Comparison of ENCODE assay signal across 13 mouse cellular contexts in genomic region chr11:36302096-36302495, GRCm38 (mm10).
DNase-seq lines count a peak whose midpoint lies in the region; ATAC-seq and TF ChIP-seq lines count a peak whose summit lies in the region.
"Had no signal": no experiment of that assay in that cellular context is flagged by ENCODE, and none has a peak within 500 bp of the region (broad histone marks: within the 10 kb centered on the region; RNA-seq: fewer than 3 reads in every experiment).

No protein-coding gene starts in this region.

- H3K4me1 ChIP-seq in embryonic facial prominence, embryonic 13.5 days: peaks cover 24% of the 10 kb centered on the region
- H3K4me1 ChIP-seq in embryonic facial prominence, embryonic 10.5 days: peaks cover 17% of the 10 kb centered on the region
- H3K4me1 ChIP-seq in hindbrain, postnatal 0 days (ENCODE audit: insufficient read depth, low read length): no peaks in the 10 kb centered on the region
- no peaks in the 10 kb centered on the region for H3K4me1 ChIP-seq in hindbrain, embryonic 11.5 days (replicated peaks; ENCODE audit: control insufficient read depth, insufficient read depth, low read length)
- H3K4me1 ChIP-seq in stomach, embryonic 16.5 days (ENCODE audit: control insufficient read depth, insufficient read depth, low read length): no peaks in the 10 kb centered on the region

- ATAC-seq in embryonic facial prominence, embryonic 13.5 days (ENCODE audit: insufficient number of reproducible peaks, insufficient read depth, low FRiP score, low TSS enrichment, low read depth): no peak
- no peak for ATAC-seq in hindbrain, postnatal 0 days
- no peak for ATAC-seq in hindbrain, embryonic 11.5 days (ENCODE audit: low FRiP score)
- ATAC-seq in stomach, embryonic 16.5 days (ENCODE audit: insufficient read depth, low FRiP score): no peak
- ATAC-seq: Patski had no signal

- WGBS in embryonic facial prominence, embryonic 13.5 days: 52% methylated on average over 7 of the region's 7 CpGs
- 75% methylated on average over 7 of the region's 7 CpGs for WGBS in embryonic facial prominence, embryonic 10.5 days
- 45% methylated on average over 7 of the region's 7 CpGs for WGBS in hindbrain, postnatal 0 days
- 85% methylated on average over 7 of the region's 7 CpGs for WGBS in hindbrain, embryonic 11.5 days
- 57% methylated on average over 7 of the region's 7 CpGs for WGBS in stomach, embryonic 16.5 days

- H3K9me3 ChIP-seq in embryonic facial prominence, embryonic 13.5 days: no peaks in the 10 kb centered on the region
- H3K9me3 ChIP-seq in embryonic facial prominence, embryonic 10.5 days: no peaks in the 10 kb centered on the region
- H3K9me3 ChIP-seq in hindbrain, postnatal 0 days (ENCODE audit: low read length): no peaks in the 10 kb centered on the region
- no peaks in the 10 kb centered on the region for H3K9me3 ChIP-seq in hindbrain, embryonic 11.5 days (ENCODE audit: control insufficient read depth, low read length)
- no peaks in the 10 kb centered on the region for H3K9me3 ChIP-seq in stomach, embryonic 16.5 days (replicated peaks; ENCODE audit: control insufficient read depth, low read length)
- H3K9me3 ChIP-seq: forebrain, embryonic 13.5 days; neural tube, embryonic 13.5 days had no signal

- H3K4me3 ChIP-seq in embryonic facial prominence, embryonic 13.5 days: no peak overlapping the region
- no peak overlapping the region for H3K4me3 ChIP-seq in embryonic facial prominence, embryonic 10.5 days
- H3K4me3 ChIP-seq in hindbrain, postnatal 0 days (ENCODE audit: low read length): no peak overlapping the region
- no peak overlapping the region for H3K4me3 ChIP-seq in hindbrain, embryonic 11.5 days (ENCODE audit: low read depth, low read length)
- no peak overlapping the region for H3K4me3 ChIP-seq in stomach, embryonic 16.5 days (replicated peaks; ENCODE audit: low read length)
- H3K4me3 ChIP-seq: forebrain, embryonic 13.5 days; neural tube, embryonic 13.5 days had no signal

- no peak overlapping the region for H3K9ac ChIP-seq in embryonic facial prominence, embryonic 13.5 days
- no peak overlapping the region for H3K9ac ChIP-seq in hindbrain, postnatal 0 days (replicated peaks; ENCODE audit: low read length)
- H3K9ac ChIP-seq in hindbrain, embryonic 11.5 days (ENCODE audit: low read depth, low read length): no peak overlapping the region
- 0 out of 2 replicates have a peak overlapping the region, but pooled peaks have one; percentile 13 for H3K9ac ChIP-seq in stomach, embryonic 16.5 days (ENCODE audit: low read length)
- H3K9ac ChIP-seq: forebrain, embryonic 13.5 days; neural tube, embryonic 13.5 days had no signal

- H3K27ac ChIP-seq in embryonic facial prominence, embryonic 13.5 days: peak overlapping the region; percentile 64; the same call in 1 of the 2 replicates
- H3K27ac ChIP-seq in embryonic facial prominence, embryonic 10.5 days (replicated peaks): no peak overlapping the region
- no peak overlapping the region for H3K27ac ChIP-seq in hindbrain, postnatal 0 days
- no peak overlapping the region for H3K27ac ChIP-seq in hindbrain, embryonic 11.5 days (ENCODE audit: low read depth, low read length)
- peak overlapping the region; percentile 41; the same call in 1 of the 2 replicates for H3K27ac ChIP-seq in stomach, embryonic 16.5 days (ENCODE audit: low read length)
- H3K27ac ChIP-seq: forebrain, embryonic 13.5 days had no signal

- no peak for TF ChIP-seq CTCF in hindbrain, postnatal 0 days (IDR thresholded peaks at IDR 0.05; ENCODE audit: low read depth)

- H3K36me3 ChIP-seq in embryonic facial prominence, embryonic 13.5 days: no peaks in the 10 kb centered on the region
- H3K36me3 ChIP-seq in embryonic facial prominence, embryonic 10.5 days (replicated peaks): no peaks in the 10 kb centered on the region
- H3K36me3 ChIP-seq in hindbrain, postnatal 0 days (ENCODE audit: insufficient read depth, low read length): no peaks in the 10 kb centered on the region
- no peaks in the 10 kb centered on the region for H3K36me3 ChIP-seq in hindbrain, embryonic 11.5 days (ENCODE audit: control insufficient read depth, insufficient read depth, low read length)
- no peaks in the 10 kb centered on the region for H3K36me3 ChIP-seq in stomach, embryonic 16.5 days (ENCODE audit: control insufficient read depth, insufficient read depth, low read length)
- H3K36me3 ChIP-seq: neural tube, embryonic 13.5 days had no signal

- no peak overlapping the region for H3K4me2 ChIP-seq in embryonic facial prominence, embryonic 13.5 days
- H3K4me2 ChIP-seq in hindbrain, postnatal 0 days (ENCODE audit: low read depth, low read length): no peak overlapping the region; the same call in 1 of the 2 replicates
- H3K4me2 ChIP-seq in hindbrain, embryonic 11.5 days (replicated peaks; ENCODE audit: low read depth, low read length): no peak overlapping the region
- no peak overlapping the region for H3K4me2 ChIP-seq in stomach, embryonic 16.5 days (ENCODE audit: low read depth, low read length)
- H3K4me2 ChIP-seq: forebrain, embryonic 13.5 days; neural tube, embryonic 13.5 days had no signal

- no peak for DNase-seq in embryonic facial prominence, embryonic 10.5 days (ENCODE audit: low spot score)
- peak; percentile 54 for DNase-seq in hindbrain, postnatal 0 days (ENCODE audit: low spot score)
- no peak for DNase-seq in hindbrain, embryonic 11.5 days (ENCODE audit: low spot score)
- DNase-seq in retina, embryonic 14.5 days (ENCODE audit: low spot score): peak; percentile 5
- DNase-seq in retina, postnatal 1 day: no peak
- DNase-seq in layer of hippocampus, adult 8-10 months (ENCODE audit: low spot score in 2 of 2): no peak
- DNase-seq: layer of hippocampus, postnatal 36 days; right cerebral cortex, postnatal 14 days had no signal

- H3K27me3 ChIP-seq in embryonic facial prominence, embryonic 13.5 days: no peaks in the 10 kb centered on the region
- no peaks in the 10 kb centered on the region for H3K27me3 ChIP-seq in embryonic facial prominence, embryonic 10.5 days (replicated peaks; ENCODE audit: low read depth, poor library complexity, severe bottlenecking)
- no peaks in the 10 kb centered on the region for H3K27me3 ChIP-seq in hindbrain, postnatal 0 days (ENCODE audit: insufficient read depth, low read length)
- no peaks in the 10 kb centered on the region for H3K27me3 ChIP-seq in hindbrain, embryonic 11.5 days (ENCODE audit: control insufficient read depth, insufficient read depth, low read length)
- no peaks in the 10 kb centered on the region for H3K27me3 ChIP-seq in stomach, embryonic 16.5 days (ENCODE audit: control insufficient read depth, insufficient read depth, low read length)
- H3K27me3 ChIP-seq: forebrain, embryonic 13.5 days; neural tube, embryonic 13.5 days had no signal

Comparison
In these comparisons a context has a peak if more than half of its experiments do, and no peak if none do; other contexts are left out.
1. H3K27ac ChIP-seq: peak in embryonic facial prominence, embryonic 13.5 days (single experiment) and stomach, embryonic 16.5 days (single experiment); none in embryonic facial prominence, embryonic 10.5 days (single experiment), hindbrain, postnatal 0 days (single experiment) and hindbrain, embryonic 11.5 days (single experiment).
2. DNase-seq: peak in hindbrain, postnatal 0 days (single experiment) and retina, embryonic 14.5 days (single experiment); none in embryonic facial prominence, embryonic 10.5 days (single experiment), hindbrain, embryonic 11.5 days (single experiment), retina, postnatal 1 day (single experiment) and layer of hippocampus, adult 8-10 months (0 of 2).